Mouse (Mus musculus) limb, embryonic 11.5 days (tissue): ENCODE measurements at regions not wholly inside any gene's neighbourhood (a gene's known extent, or its start where the extent isn't known, plus 50 kb on each side); places are given as distances from the start of the nearest gene placed in this dataset.

ENCODE experiments used
- ATAC-seq: fragments of 200-750 bp; cut with Nextera tagmentation; 2 replicates; pipeline ENCODE4 v1.8.0; 2017; ENCODE audit warnings: low read depth; ENCODE audit not compliant: insufficient number of reproducible peaks, low FRiP score, low TSS enrichment
- DNase-seq: peaks from one replicate; pipeline ENCODE4 v3.0.0-alpha.2; 2015; ENCODE audit warnings: low spot score
- H3K27ac ChIP-seq: fragments of 300-500 bp; sonication (generic); replicated peaks from 2 replicates; pipeline ENCODE4 v1.5.1; 2014; ENCODE audit warnings: low read depth, mild to moderate bottlenecking, low read length
- H3K27me3 ChIP-seq: fragments of 300-500 bp; sonication (generic); 2 replicates; pipeline ENCODE4 v1.6.1; 2014; ENCODE audit warnings: mild to moderate bottlenecking, low read length, mixed read lengths; ENCODE audit not compliant: control insufficient read depth, insufficient read depth
- H3K36me3 ChIP-seq: fragments of 300-500 bp; sonication (generic); 2 replicates; pipeline ENCODE4 v1.6.1; 2014; ENCODE audit warnings: mild to moderate bottlenecking, low read length, moderate library complexity, mixed read lengths; ENCODE audit not compliant: control insufficient read depth, insufficient read depth
- H3K4me1 ChIP-seq: fragments of 300-500 bp; sonication (generic); 2 replicates; pipeline ENCODE4 v1.6.1; 2014; ENCODE audit warnings: low read length, mixed read lengths; ENCODE audit not compliant: control insufficient read depth, insufficient read depth
- H3K4me2 ChIP-seq: fragments of 300-500 bp; sonication (generic); 2 replicates; pipeline ENCODE4 v1.6.1; 2014; ENCODE audit warnings: low read depth, mild to moderate bottlenecking, moderate library complexity; ENCODE audit not compliant: severe bottlenecking
- H3K4me3 ChIP-seq: fragments of 300-500 bp; sonication (generic); 2 replicates; pipeline ENCODE4 v1.5.1; 2014; ENCODE audit warnings: low read depth, low read length
- H3K9ac ChIP-seq: fragments of 300-500 bp; sonication (generic); 2 replicates; pipeline ENCODE4 v1.6.1; 2014; ENCODE audit warnings: mild to moderate bottlenecking, low read length
- H3K9me3 ChIP-seq: fragments of 300-500 bp; sonication (generic); 2 replicates; pipeline ENCODE4 v1.6.1; 2016; ENCODE audit warnings: low read length; ENCODE audit not compliant: control insufficient read depth
- WGBS: fragments of 180-500 bp; shearing (Covaris S2); extraction: QIAGEN DNeasy Blood & Tissue Kit; methylation state at CpG from one replicate; pipeline ENCODE4 v1.1.7; 2014; 5-methylcytosine and 5-hydroxymethylcytosine counted together

DNA sequence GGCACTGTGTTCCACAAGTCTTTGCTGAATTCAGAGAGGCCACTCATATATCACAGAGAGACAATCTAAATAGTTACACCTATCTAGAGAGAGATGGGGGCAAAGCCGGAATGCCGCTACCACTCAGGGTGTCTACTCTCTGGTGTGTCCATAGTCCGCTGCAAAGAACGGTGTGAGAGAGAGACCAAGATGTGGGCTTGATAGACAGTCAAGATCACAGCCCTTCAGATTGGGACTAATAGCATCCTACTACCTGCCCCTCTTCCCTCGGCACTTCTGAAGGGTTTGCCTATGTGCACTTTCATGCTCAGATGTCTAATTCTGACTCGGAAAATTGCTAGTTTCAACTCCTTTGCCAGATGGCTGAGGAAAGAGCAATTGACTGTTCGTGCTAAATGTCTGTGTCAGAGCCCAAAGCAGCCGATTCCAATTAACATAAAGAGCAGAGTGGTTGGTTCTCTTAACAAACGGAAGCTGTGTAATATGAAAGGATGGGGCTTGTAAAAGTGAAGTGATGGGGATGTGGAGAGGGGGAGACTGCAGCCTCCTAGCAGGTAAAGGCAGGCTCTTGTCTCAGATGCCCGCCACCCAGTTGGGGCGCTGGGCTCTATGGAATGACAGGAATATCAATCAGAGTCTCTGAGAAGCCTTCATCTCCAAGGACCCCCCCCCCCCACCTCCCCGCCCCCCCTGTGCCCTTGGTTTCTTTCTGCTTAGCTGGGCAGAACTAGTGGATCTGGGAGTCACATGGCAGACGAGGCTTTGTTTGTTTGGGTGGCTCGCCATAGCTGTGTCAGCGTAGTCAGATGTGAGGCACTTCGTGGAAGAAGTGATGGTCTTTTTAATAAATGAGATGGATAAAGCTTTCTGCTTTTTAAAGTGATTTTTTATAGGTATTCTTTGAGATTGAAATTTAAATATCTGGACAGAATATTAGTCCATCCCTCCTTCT, 193.7 kb downstream of the Phlda1 start:
- no peak for ATAC-seq
- Histone ChIP-seq H3K9ac (no peak overlapping the region), H3K4me1 (no peaks in the 10 kb centered on the region), H3K9me3 (no peaks in the 10 kb centered on the region), H3K27me3 (no peaks in the 10 kb centered on the region), H3K4me3 (no peak overlapping the region), H3K4me2 (no peak overlapping the region), H3K27ac (no peak overlapping the region), H3K36me3 (no peaks in the 10 kb centered on the region)
- 33% methylated on average over 16 of the region's 16 CpGs for WGBS
- peak; percentile 47 for DNase-seq

DNA sequence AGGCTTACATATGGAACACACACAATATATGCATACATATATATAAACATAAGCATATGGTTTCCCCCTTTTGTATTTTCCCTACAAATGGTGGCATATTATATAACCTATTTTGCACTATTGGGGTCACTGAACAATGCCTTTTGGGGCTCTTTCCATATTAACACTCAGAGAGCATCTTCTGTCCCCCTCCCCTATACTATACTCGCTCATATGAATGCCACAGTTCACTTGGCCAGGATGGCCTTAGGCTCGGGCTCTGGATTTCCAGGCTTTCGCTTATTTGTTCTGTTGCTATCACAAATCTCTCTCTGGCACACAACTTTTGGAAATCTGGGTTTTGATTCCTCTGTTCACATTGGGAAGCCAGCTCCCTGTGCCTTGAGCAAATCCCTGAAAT, 194.5 kb downstream of the Phlda1 start:
- Histone ChIP-seq H3K9ac (no peak overlapping the region), H3K27me3 (no peaks in the 10 kb centered on the region), H3K9me3 (no peaks in the 10 kb centered on the region), H3K27ac (no peak overlapping the region), H3K4me3 (no peak overlapping the region), H3K4me2 (no peak overlapping the region), H3K36me3 (no peaks in the 10 kb centered on the region), H3K4me1 (no peaks in the 10 kb centered on the region)
- WGBS: 88% methylated on average over 3 of the region's 3 CpGs
- DNase-seq (no peak), ATAC-seq (no peak)

DNA sequence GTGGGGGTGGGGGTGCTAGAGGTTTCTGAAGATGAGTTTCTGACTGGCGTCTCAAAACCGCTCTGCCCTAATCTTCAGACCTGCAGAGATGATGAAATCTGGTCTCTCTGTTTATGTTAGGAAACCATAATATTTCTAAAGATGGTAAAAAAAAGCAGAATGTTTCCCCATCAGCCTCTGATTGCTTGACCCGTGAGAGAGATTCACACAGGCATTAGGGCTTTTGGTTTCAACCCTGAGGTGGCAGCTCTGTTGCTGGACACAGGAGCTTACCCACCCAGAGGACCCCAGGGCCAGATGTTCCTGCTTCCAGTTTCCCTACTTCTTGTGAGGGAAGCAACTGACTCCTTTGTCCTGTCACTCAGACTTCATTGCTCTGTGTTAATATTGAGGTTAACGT, 195.1 kb downstream of the Phlda1 start:
- ATAC-seq: no peak
- H3K27ac ChIP-seq: no peak overlapping the region
- H3K9me3 ChIP-seq: no peaks in the 10 kb centered on the region
- no peak overlapping the region for H3K9ac ChIP-seq
- no peak overlapping the region for H3K4me2 ChIP-seq
- H3K4me3 ChIP-seq: no peak overlapping the region
- no peaks in the 10 kb centered on the region for H3K4me1 ChIP-seq
- H3K27me3 ChIP-seq: no peaks in the 10 kb centered on the region
- DNase-seq: no peak
- H3K36me3 ChIP-seq: no peaks in the 10 kb centered on the region
- 73% methylated on average over 4 of the region's 4 CpGs for WGBS

DNA sequence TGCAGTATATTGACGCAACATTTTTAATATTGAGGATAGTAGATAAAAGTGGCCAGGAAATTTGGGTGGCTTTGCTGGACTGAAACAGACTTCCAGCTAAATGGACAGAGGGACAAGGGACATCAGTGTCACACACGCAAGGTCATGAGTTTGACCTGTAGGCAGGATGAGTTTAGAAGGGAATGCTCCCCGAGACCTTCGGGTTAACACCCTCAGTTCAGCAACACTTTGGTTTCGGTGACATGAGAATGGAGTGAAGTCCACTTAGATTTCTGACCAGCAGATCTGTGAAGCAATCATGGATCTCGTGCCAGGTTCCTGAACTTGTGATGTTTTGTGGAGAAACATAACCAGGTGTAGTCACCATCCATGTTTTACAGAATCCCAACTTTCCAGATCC, 196.3 kb downstream of the Phlda1 start:
- WGBS: 91% methylated on average over 6 of the region's 6 CpGs
- Histone ChIP-seq H3K36me3 (no peaks in the 10 kb centered on the region), H3K27me3 (no peaks in the 10 kb centered on the region), H3K4me3 (no peak overlapping the region), H3K9ac (no peak overlapping the region), H3K9me3 (no peaks in the 10 kb centered on the region), H3K4me1 (no peaks in the 10 kb centered on the region), H3K27ac (no peak overlapping the region), H3K4me2 (no peak overlapping the region)
- no peak for ATAC-seq
- DNase-seq: no peak

DNA sequence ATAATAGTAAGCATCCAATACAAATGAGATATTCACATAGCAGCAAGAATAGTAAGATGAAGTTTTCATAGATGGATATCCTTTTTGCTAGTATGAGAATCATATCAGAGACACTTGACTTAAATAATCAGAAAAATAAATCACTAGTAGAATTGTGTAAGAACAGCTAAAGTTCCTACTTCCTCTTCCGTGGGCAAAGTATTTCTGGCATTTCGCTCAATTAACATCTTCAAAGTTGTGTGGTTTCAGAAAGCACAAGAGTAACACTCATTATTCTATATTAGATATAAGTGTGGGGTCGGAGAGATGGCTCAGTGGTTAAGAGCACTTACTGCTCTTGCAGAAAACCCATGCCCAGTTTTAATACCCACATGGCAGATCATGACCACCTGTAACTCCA, 197.4 kb downstream of the Phlda1 start:
- no peak for ATAC-seq
- WGBS: 94% methylated on average over 3 of the region's 3 CpGs
- no peak overlapping the region for H3K4me2 ChIP-seq
- no peak overlapping the region for H3K9ac ChIP-seq
- no peak overlapping the region for H3K4me3 ChIP-seq
- no peak for DNase-seq
- no peaks in the 10 kb centered on the region for H3K4me1 ChIP-seq
- no peaks in the 10 kb centered on the region for H3K27me3 ChIP-seq
- no peaks in the 10 kb centered on the region for H3K36me3 ChIP-seq
- H3K27ac ChIP-seq: no peak overlapping the region
- H3K9me3 ChIP-seq: no peaks in the 10 kb centered on the region

DNA sequence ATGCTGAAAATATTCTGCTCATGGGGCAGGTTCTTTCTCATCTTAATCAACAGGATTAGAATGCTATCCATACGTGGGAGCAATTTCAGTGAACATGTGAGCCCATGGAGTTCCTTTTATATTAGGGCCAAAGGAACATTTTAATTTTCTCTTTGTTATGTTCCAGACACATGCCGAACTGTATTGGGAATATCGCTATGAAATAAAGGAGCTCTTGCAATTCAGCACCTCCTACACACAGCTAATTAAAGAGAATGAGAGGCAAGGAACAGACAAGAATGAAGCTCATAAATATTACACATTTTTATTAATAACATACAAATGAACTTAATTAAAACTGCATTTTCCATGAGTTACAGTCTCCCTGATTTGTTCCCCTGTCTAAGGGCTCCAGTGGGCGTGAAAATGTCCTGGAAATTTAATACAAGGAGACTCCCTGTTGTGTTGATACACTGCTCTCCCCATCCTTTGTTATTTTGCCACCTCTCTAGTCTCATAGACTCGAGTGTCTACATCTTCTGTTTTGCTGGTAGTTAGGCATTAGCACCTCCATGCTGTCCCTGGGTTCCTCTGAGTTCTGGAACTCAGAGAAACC, 205.5 kb downstream of the Phlda1 start:
- ATAC-seq (no peak), DNase-seq (no peak)
- no peak overlapping the region for H3K27ac ChIP-seq
- H3K36me3 ChIP-seq: no peaks in the 10 kb centered on the region
- H3K9me3 ChIP-seq: no peaks in the 10 kb centered on the region
- WGBS: 80% methylated on average over 5 of the region's 5 CpGs
- H3K27me3 ChIP-seq: no peaks in the 10 kb centered on the region
- no peaks in the 10 kb centered on the region for H3K4me1 ChIP-seq
- H3K9ac ChIP-seq: no peak overlapping the region
- no peak overlapping the region for H3K4me3 ChIP-seq
- no peak overlapping the region for H3K4me2 ChIP-seq

DNA sequence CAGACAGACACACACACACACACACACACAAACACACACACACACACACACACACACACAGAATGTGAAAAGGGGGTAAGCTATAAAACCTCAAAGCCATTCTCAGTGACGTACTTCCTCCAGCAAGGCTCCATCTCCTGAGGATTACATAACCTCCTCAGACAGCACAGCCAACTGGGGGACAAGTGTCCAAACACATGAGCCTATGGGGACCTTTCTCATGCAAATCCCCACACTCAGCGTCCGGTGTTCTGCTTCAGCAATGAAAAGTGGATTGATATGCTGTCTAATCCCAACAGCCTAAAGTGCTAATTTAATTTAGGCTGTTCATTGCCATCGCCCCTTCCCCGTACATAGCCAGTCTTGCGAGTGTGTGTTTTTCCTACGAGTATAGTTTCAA, 206.9 kb downstream of the Phlda1 start:
- 89% methylated on average over 7 of the region's 7 CpGs for WGBS

DNA sequence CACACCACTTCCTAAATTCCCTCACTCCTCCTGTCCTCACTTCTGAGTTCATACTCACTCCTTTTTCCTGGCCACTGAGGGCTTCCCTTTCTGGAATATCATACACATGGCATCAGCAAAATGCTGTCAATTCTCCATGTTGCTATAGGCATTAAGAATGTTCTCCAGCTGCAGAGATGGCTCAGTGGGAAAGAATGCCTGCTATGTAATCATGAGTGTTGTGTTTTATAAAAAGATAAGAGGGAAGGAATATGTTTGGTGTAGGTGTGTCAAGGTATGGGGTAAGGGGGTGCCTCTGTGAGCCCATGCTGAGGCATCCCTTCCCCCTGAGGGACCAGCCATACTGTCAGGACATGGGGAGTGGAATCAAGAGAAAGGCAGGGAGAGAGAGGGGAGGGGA, 207.6 kb downstream of the Phlda1 start:
- no peak for DNase-seq
- Histone ChIP-seq H3K4me2 (no peak overlapping the region), H3K9ac (no peak overlapping the region), H3K9me3 (no peaks in the 10 kb centered on the region), H3K4me1 (no peaks in the 10 kb centered on the region), H3K27ac (no peak overlapping the region), H3K27me3 (no peaks in the 10 kb centered on the region), H3K36me3 (no peaks in the 10 kb centered on the region), H3K4me3 (no peak overlapping the region)
- no peak for ATAC-seq

More for the DNA sequence above, 206.9 kb downstream of the Phlda1 start:
- Histone ChIP-seq H3K27me3 (no peaks in the 10 kb centered on the region), H3K4me3 (no peak overlapping the region), H3K36me3 (no peaks in the 10 kb centered on the region), H3K4me1 (no peaks in the 10 kb centered on the region), H3K9me3 (no peaks in the 10 kb centered on the region), H3K4me2 (no peak overlapping the region), H3K27ac (no peak overlapping the region), H3K9ac (no peak overlapping the region)
- DNase-seq: no peak
- no peak for ATAC-seq
